Mouse (Mus musculus) macrophage (primary cell): ENCODE measurements around the gene Sema5a. TPM values are rescaled to one million over a fixed set of nuclear protein-coding genes. Genes with fewer than 3 reads are reported as not detected.
"Not testable (repeated sequence)": the region's sequence is repeated elsewhere in the genome, so short reads cannot be mapped to it uniquely, and the experiment has no call there.

Experiments
- H3K27ac ChIP-seq: fragments of 350-480 bp; formaldehyde crosslinking; 2 replicates; pipeline ENCODE4 v1.9.0; 2021
- H3K36me3 ChIP-seq: fragments of 350-480 bp; formaldehyde crosslinking; 2 replicates; pipeline ENCODE4 v1.9.0; 2021; ENCODE audit errors: inconsistent target
- H3K4me3 ChIP-seq: fragments of 350-480 bp; formaldehyde crosslinking; 2 replicates; pipeline ENCODE4 v1.9.0; 2021; ENCODE audit errors: inconsistent target
- H3K79me2 ChIP-seq: fragments of 350-480 bp; formaldehyde crosslinking; 2 replicates; pipeline ENCODE4 v1.9.0; 2021; ENCODE audit errors: inconsistent target
- WGBS: methylation state at CpG from one replicate; pipeline ENCODE4 v1.1.7; 2026; ENCODE audit warnings: inconsistent platforms; ENCODE audit not compliant: missing documents; 5-methylcytosine and 5-hydroxymethylcytosine counted together
- polyA plus RNA-seq: library from polyadenylated mRNA; stranded (reverse); fragments of 250-400 nt; gene quantifications from 3 replicates; pipeline ENCODE4 v1.2.4, GENCODE M21; 2018; ENCODE audit warnings: inconsistent platforms
- total RNA-seq, 78 experiments: library from RNA; depleted of rRNA; stranded (reverse); fragments of 250-400 nt; gene quantifications; 1 replicate in 9 of 78; 2 replicates in 24 of 78; 3 replicates in 43 of 78; 4 replicates in 2 of 78; pipeline ENCODE4 v1.2.4; 2018; ENCODE audit warnings: inconsistent platforms in 56 of 78

Gene Sema5a
- total RNA-seq (2018; cell fraction: chromatin; rRNA removed): 1 to 10 TPM in 1 of 26 experiments, not detected in 25; 2.5 TPM
- not detected for total RNA-seq (2018; cell fraction: cytosol; rRNA removed)
- total RNA-seq (2018; cell fraction: nucleus; rRNA removed): under 1 TPM in 1 of 26 experiments, not detected in 25; 0.48 TPM
- not detected in 3 replicates for polyA plus RNA-seq

DNA sequence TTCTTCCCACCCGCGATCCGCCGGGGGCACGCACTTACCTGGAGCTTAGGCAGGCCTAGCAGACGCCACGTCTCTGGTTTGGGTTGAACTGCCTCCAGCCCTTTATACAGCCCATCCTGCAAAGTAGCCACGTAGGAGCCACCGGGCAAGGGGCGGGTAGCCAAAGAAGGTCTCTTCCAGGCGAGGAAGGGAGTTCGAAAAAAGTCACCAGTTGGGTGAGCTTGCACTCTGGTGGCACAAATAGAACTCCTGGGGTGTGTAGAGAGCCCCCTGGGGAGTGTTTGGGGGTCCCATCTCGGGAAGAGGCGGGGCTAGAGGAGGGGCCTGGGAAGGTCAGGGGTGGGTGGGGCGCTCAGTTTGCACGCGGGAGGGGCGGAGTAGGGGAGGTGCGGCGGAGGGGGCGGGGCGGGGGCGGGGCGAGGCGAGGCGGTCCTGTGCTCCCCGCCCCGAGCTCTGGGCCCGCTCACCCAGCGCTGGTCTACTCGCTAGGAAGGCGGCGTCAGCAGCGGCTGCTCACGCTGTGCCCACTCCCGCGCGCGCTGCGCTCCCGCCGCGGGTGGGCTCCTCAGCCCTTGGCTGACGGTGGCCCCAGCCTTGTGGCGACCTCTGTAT, at the start of gene Sema5a:
Gene Sema5a, plus strand, starts transcription at position 467 of the 612 bp plus-strand sequence.
- Histone ChIP-seq H3K27ac (no peak within 1 kb of the TSS), H3K4me3 (no peak within 1 kb of the TSS), H3K79me2 (no peaks in the 10 kb centered on the region), H3K36me3 (no peaks in the 10 kb centered on the region)
- 3% methylated on average over 38 of the region's 45 CpGs for WGBS

DNA sequence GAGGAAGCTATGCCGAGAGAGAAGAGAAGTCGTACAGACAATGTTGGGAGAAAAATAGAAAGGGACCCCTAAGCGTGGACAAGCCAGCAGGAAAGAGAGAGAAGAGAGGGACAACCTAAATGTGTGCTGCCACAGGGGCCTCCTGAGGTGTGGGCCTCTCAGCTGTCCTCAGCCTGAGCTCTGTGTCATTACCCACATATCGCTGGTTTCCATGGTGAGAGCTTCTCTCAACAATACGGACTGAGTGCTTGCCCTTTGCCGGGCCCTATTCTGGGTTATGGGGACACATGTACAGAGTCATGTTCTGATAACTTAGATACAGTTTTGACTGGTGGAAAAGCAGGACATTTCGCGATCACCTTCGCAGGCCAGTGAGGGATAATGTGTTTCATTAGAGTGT, 46.5 kb upstream of the Sema5a start:
- Histone ChIP-seq H3K36me3 (no peaks in the 10 kb centered on the region), H3K79me2 (no peaks in the 10 kb centered on the region), H3K27ac (no peak overlapping the region), H3K4me3 (no peak overlapping the region)
- 86% methylated on average over 8 of the region's 9 CpGs for WGBS

DNA sequence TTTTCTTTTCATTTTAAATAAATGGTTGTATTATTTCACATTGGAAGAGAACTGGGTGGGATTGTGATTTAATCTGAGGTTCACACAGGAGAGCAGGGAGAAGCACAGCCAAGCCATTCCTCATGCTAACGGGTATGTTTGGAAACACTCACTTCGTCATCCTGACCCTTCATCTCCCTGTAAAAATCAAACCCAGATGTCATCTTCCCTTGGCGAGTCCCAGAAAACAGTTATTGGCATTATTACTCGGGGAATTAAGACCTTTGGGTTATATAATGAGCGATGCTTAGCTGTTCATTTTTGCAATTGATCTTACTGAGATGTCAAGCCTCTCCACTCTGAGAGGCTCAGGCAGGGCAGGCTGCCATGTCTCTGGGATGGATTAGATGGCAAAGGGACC, 46.0 kb upstream of the Sema5a start:
- no peak overlapping the region for H3K27ac ChIP-seq
- WGBS: 83% methylated on average over 5 of the region's 5 CpGs
- H3K79me2 ChIP-seq: no peaks in the 10 kb centered on the region
- H3K36me3 ChIP-seq: no peaks in the 10 kb centered on the region
- H3K4me3 ChIP-seq: no peak overlapping the region

DNA sequence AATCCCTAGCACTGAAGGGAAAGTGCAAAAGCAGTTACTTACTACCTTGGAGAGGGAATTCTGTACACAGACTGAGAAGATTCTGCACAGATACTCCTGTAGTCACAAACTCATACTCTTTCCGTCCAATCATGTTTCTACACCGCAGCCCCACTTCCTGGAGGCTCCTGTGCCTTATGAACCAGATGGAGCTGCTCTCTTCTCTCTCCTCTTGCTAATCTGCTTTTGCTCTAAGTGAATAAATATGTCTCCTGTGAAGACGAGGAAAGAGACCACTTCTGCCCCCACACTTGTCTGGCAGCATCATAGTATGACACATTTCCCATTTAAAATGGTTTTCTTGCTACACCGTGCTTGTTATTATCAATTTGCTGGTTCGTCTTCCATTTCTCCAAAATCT, 41.4 kb upstream of the Sema5a start:
- Histone ChIP-seq H3K4me3 (no peak overlapping the region), H3K27ac (no peak overlapping the region), H3K79me2 (no peaks in the 10 kb centered on the region), H3K36me3 (no peaks in the 10 kb centered on the region)
- WGBS: 89% methylated on average over 5 of the region's 5 CpGs

DNA sequence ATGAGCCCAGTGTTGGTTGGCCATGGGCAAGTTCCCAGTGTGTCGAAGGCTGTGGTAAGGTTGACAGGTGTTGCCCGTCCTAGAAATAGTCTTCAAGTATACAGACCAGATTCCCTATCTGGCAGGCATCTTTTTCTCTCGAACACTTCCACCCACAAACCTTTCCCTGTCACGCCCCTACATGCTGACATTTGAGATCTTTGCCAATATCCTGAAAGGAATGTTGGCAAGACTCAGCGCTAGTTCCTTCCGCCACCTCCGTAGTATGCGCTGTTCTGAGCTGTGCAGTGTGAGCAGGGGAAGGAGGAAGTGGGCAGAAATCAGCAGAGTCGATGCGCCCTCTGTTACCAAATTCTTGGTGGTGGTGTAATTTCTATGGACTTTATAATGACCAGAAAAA, 39.7 kb upstream of the Sema5a start:
- no peaks in the 10 kb centered on the region for H3K36me3 ChIP-seq
- WGBS: 75% methylated on average over 10 of the region's 10 CpGs
- no peak overlapping the region for H3K4me3 ChIP-seq
- no peaks in the 10 kb centered on the region for H3K79me2 ChIP-seq
- no peak overlapping the region for H3K27ac ChIP-seq

DNA sequence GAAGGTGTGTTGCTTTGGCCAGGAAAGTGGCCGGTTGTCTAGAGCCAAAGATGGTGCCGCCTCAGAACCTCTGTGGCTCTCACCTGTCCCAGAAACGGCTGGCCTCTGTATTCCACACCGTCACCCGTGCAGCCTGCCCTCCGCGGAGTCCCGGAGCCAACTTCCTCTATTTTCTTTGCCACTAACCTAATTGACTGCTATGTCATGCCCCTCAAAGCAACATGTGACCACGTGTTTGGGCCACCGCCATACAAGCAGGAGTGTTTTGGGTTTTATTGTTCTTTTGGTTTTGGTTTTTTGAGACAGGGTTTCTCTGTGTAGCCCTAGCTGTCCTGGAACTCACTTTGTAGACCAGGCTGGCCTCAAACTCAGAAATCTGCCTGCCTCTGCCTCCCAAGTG, 29.9 kb upstream of the Sema5a start:
- H3K27ac ChIP-seq, H3K79me2 ChIP-seq, H3K36me3 ChIP-seq, H3K4me3 ChIP-seq: not testable (repeated sequence)
- 68% methylated on average over 10 of the region's 10 CpGs for WGBS

DNA sequence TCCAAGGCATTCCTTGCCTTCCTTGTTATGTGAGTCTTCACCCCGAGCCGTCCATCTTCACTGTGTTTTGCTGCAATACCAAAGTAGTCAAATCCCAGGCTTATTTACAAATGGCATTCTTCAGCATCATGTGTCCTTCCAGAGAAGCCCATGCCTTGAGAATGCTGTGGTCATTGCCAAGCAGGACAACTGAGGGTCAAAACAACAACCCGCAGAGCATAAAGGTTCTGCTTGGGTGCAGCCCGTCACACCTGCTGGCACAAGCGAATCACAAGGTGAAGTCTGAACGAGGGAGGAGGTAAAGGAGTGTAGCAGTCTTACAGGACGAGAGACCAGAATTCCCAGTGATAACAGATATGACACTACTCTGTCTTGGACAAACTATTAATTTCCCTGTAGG, 21.6 kb upstream of the Sema5a start:
- WGBS: 89% methylated on average over 7 of the region's 7 CpGs
- Histone ChIP-seq H3K4me3 (no peak overlapping the region), H3K36me3 (no peaks in the 10 kb centered on the region), H3K79me2 (no peaks in the 10 kb centered on the region), H3K27ac (no peak overlapping the region)

DNA sequence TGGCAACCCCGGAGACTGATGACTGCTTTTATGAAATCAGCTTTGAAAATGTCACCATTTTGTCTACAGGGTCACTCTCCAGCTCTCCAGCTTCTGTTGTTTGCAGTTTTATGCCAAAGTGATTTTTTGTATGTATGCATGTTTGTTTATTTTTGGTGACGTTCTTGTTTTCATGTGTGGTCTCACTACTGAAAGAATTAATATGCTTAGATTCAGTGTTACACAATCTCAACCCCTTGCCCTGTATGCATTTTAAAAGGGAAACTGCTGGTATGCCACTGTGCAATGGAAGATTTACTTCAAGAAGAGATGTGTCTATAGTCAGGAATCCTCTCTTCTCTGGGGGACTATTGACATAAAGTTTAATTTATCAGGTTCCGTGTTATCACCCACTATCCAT, 19.2 kb upstream of the Sema5a start:
- WGBS: 91% methylated on average over 3 of the region's 3 CpGs

DNA sequence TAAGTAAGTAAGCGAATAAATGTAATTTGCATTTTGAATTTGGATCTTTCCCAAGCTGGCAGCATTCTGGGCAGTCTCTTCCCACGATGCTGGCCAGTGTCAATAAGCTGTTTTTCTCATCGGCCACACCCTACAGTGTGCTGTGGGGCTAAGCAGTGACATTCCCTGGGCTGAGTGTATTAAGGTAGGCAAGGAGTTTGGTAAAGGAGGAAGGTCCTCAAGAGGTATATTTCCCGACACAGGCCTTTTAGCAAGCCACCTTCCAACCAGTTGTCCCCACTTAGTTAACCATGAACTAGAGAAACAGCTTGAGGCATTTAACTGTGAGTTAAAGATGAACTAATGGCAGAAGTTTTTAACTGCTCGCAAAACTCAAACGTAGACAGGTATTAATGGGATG, 18.2 kb upstream of the Sema5a start:
- 90% methylated on average over 6 of the region's 6 CpGs for WGBS
- H3K27ac ChIP-seq: no peak overlapping the region
- no peaks in the 10 kb centered on the region for H3K79me2 ChIP-seq
- H3K36me3 ChIP-seq: no peaks in the 10 kb centered on the region
- no peak overlapping the region for H3K4me3 ChIP-seq

More for the DNA sequence above, 19.2 kb upstream of the Sema5a start:
- Histone ChIP-seq H3K36me3 (no peaks in the 10 kb centered on the region), H3K27ac (no peak overlapping the region), H3K4me3 (no peak overlapping the region), H3K79me2 (no peaks in the 10 kb centered on the region)

DNA sequence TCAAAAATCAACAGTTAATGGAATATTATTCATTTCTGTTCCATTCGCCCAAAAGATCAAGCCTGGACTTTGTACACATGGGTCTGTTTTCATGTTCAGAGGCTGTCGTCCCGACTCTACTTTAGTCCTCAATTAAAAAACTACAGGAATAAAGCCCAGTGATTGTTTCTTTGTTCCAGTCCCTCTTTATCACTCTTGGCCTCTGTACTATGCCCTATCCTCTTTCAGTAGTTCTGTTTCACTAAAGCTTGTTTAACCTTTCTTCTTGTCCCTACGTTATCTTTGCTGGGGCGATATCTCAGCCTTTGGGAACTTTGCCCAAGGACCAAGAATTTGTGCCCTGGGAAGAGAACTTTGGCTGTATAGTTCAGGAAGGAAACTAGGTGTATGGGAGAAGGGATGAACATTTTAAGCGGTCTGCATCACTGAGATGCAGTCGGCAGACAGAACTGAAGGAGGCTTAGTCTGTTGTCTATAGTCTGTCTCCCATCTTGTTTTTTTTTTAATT, 17.7 kb upstream of the Sema5a start:
- H3K27ac ChIP-seq: no peak overlapping the region
- no peaks in the 10 kb centered on the region for H3K79me2 ChIP-seq
- no peaks in the 10 kb centered on the region for H3K36me3 ChIP-seq
- H3K4me3 ChIP-seq: no peak overlapping the region
- 88% methylated on average over 7 of the region's 7 CpGs for whole genome bisulfite sequencing

DNA sequence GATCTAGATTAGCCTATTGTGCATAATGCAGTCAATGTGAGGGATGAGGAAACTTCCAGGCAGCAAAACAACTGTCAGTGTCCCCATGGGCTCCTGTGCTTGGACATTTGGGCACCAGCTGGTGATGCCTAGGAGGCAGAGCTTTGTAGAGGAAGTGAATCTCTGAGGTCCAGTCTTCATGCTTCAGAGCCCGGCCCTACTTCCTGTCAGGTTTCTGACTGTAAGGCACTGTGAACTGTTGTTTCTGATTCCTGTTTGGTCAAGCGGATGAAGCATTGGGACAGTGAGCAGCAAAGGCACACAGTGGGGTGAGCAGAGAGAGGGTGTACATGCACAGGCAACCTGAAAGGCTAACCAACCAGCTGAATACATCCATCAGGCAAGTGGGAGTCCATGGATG, 14.5 kb upstream of the Sema5a start:
- Histone ChIP-seq H3K27ac (no peak overlapping the region), H3K4me3 (no peak overlapping the region), H3K79me2 (no peaks in the 10 kb centered on the region), H3K36me3 (no peaks in the 10 kb centered on the region)
- 47% methylated on average over 2 of the region's 2 CpGs for WGBS

DNA sequence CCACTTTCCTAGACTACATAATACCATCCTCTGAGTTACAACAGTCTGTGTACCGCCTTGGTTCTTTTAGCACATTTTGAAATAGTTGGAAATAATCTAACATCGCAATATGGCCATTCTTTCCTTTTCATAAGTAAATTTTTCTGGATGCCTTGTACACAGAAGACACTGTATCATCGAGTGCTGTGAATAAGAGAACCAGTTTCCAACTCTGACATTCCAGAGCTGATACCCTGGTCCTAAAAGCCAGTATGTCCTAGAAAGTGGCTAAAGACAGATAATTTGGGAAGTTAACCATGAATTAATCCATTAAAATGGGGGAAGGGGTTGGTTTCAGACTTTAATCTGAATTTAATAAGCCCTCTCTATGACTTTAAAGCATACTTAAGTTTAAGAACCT, 12.4 kb upstream of the Sema5a start:
- no peak overlapping the region for H3K4me3 ChIP-seq
- H3K36me3 ChIP-seq: no peaks in the 10 kb centered on the region
- H3K27ac ChIP-seq: no peak overlapping the region
- H3K79me2 ChIP-seq: no peaks in the 10 kb centered on the region
- WGBS: 89% methylated on average over 3 of the region's 3 CpGs

DNA sequence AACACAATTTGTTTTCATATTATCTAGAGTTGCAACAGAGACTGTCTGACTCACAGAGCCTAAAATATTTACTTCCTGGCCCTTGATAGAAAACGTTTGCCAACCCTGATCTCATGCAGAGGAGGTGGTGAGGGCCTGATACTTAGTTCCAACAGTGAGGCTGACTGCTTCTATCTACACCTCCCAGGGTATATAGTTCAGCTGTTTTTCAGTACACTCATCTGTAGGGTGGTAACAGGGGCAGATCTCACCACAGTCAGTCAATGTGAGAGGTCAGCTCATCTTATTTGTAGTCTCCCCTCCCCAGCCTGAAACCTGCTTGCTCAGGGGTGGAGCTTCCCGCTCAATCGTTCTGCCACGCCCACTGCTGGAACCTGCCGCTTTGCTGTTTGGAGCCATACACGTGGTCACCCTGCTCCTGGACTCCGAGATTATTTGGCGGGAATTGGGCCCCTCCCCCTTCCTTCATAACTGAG, 11.9 kb upstream of the Sema5a start:
- not testable (repeated sequence) for H3K27ac ChIP-seq, H3K79me2 ChIP-seq, H3K4me3 ChIP-seq, H3K36me3 ChIP-seq
- 32% methylated on average over 5 of the region's 8 CpGs for WGBS

DNA sequence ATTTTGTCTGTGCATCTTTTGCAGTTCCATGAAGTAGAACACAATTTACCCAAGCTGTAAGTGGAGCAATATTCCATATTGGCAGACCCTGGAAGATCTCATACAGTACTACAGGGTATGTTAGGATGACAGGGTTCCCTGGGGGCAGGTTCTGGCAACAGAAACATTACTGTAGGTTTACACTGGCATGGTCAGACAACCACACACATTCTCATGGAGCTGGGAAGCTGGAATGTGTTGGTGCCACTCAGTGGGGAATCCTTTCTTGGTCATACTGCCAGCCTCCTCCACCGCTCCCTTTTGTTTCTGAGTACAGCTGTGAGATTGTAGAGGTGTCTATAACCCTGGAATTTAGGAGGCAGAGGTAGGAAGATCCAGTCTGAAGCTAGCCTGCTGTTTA, 11.2 kb upstream of the Sema5a start:
- H3K79me2 ChIP-seq: no peaks in the 10 kb centered on the region
- no peak overlapping the region for H3K27ac ChIP-seq
- H3K36me3 ChIP-seq: no peaks in the 10 kb centered on the region
- no peak overlapping the region for H3K4me3 ChIP-seq
- WGBS: 90% methylated on average over 1 of the region's 1 CpGs

DNA sequence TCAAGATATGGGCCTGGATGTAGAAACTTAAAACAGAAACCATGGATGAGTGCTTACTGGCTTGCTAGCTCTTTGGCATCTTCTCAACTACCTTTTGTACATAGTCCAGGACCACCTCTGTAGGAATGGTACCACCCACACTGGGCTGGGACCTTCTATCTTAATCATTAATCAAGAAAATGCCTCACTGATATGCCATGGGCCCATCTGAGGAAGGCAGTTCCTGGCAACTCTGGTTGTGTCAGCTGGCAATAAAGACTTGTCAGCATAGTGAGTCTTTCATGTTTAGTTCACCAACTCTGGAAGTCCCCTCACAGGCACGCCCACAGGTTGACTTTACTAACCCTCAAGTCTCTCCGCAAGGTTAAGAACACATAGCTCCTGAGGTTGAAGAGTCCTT, 5.5 kb upstream of the Sema5a start:
- H3K4me3 ChIP-seq: no peak overlapping the region
- H3K79me2 ChIP-seq: no peaks in the 10 kb centered on the region
- no peaks in the 10 kb centered on the region for H3K36me3 ChIP-seq
- WGBS: 88% methylated on average over 2 of the region's 2 CpGs
- no peak overlapping the region for H3K27ac ChIP-seq

DNA sequence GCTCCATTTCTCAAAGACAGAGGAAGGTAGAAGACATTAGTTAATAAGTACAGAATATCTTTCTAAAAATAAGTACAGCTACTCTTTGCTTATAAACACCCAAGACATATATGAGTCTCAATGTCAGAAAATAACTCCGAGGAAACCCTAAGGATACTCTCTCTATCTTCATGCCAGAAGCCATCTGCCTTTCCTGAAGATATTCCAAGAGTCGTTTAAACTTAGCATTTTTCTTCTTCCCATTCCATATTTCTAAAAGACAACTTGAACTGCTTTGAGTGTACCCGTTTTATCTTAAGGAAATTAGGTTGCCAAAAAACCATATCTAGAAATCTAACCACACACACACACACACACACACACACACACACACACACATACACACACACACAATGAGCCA, 4.5 kb upstream of the Sema5a start:
- Histone ChIP-seq H3K36me3 (no peaks in the 10 kb centered on the region), H3K27ac (no peak overlapping the region), H3K4me3 (no peak overlapping the region), H3K79me2 (no peaks in the 10 kb centered on the region)
- 73% methylated on average over 3 of the region's 3 CpGs for WGBS
